Mouse (Mus musculus): ENCODE measurements around the gene Olfr320.

- TF ChIP-seq CTCF (IDR thresholded peaks at IDR 0.05; ENCODE audit: low read depth) = no peak
- TF ChIP-seq EP300 (IDR thresholded peaks at IDR 0.05; ENCODE audit: low read depth) = no peak
Observed at GRCm38 (mm10) chr11:58671825-58672224, 9.1 kb upstream of the Olfr320 start.
